1 mouse cellular context compared by ENCODE assay signal in the genomic region with DNA sequence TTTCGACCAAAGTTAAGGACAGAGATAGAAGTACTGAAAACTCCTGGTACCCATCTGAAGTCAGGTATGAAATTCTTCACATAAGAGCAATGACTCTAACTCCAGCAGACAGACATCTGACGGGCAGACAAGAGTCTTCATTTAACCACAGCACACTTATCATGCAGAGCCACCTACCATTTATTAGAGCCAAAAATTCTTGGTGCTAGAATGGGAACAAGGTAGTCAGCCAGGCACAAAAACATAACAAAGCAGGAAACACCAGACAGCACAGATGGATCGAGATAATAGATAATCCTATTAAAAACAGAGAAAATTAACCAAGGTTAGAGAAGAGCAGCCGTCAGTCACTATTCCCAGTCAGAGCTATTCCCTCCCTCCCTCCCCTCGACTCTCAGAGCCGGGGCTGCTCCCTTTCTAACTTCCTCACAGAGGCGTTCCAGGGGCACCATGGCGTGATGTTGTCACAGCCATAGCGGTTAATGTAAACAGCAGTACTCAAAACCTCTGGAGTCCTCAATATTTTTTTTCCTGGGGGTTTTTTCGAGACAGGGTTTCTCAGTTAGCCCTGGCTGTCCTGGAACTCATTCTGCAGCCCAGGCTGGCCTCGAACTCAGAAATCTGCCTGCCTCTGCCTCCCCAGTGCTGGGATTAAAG.
TF ChIP-seq lines count a peak whose summit lies in the region.

No protein-coding gene starts in this region.

TF ChIP-seq in MEL, 35 proteins besides CTCF, POLR2A, EP300 and RAD21 (continued from another document):
- no peak; the same call in 1 of the 2 replicates for TF ChIP-seq CHD1 (IDR thresholded peaks at IDR 0.05; ENCODE audit: low read depth, low read length)
- peak; percentile 96 for TF ChIP-seq ZMIZ1 (IDR thresholded peaks at IDR 0.05; ENCODE audit: low read depth, low read length)
- peak; percentile 71 for TF ChIP-seq TAL1 (IDR thresholded peaks at IDR 0.05; ENCODE audit: low read length)
- TF ChIP-seq SMC3 (IDR thresholded peaks at IDR 0.05; ENCODE audit: low read depth, low read length), result peak; percentile 42
- peak; percentile 34 for TF ChIP-seq MXI1 (IDR thresholded peaks at IDR 0.05; ENCODE audit: low read depth, low read length)
- TF ChIP-seq ZKSCAN1 (IDR thresholded peaks at IDR 0.05; ENCODE audit: low read depth, low read length), result no peak
- peak; percentile 63 for TF ChIP-seq CHD2 (IDR thresholded peaks at IDR 0.05; ENCODE audit: low read length)
- no peak for TF ChIP-seq TBP (IDR thresholded peaks at IDR 0.05; ENCODE audit: low read depth, low read length)
- peak; percentile 94 for TF ChIP-seq POLR2AphosphoS2 (IDR thresholded peaks at IDR 0.05; ENCODE audit: low read length)
- TF ChIP-seq KAT2A (conservative IDR thresholded peaks at IDR 0.05; ENCODE audit: low read depth, low read length), result no peak
- 0 out of 2 replicates have a peak, but pooled peaks have one; percentile 19 for TF ChIP-seq HCFC1 (IDR thresholded peaks at IDR 0.05; ENCODE audit: low read depth, low read length)
- no peak for TF ChIP-seq GABPA (IDR thresholded peaks at IDR 0.05; ENCODE audit: low read depth, low read length)
- TF ChIP-seq UBTF (IDR thresholded peaks at IDR 0.05; ENCODE audit: borderline replicate concordance, insufficient read depth, low read depth, low read length), result no peak
- TF ChIP-seq ELF1 (IDR thresholded peaks at IDR 0.05; ENCODE audit: low read depth, low read length), result no peak
- no peak for TF ChIP-seq MAX (IDR thresholded peaks at IDR 0.05; ENCODE audit: low read length)
- TF ChIP-seq JUND (IDR thresholded peaks at IDR 0.05; ENCODE audit: low read depth, low read length), result no peak
- peak; percentile 88 for TF ChIP-seq TCF12 (IDR thresholded peaks at IDR 0.05; ENCODE audit: low read depth, low read length)
- no peak for TF ChIP-seq ZC3H11A (IDR thresholded peaks at IDR 0.05; ENCODE audit: low read depth, low read length)
- no peak for TF ChIP-seq ZNF384 (IDR thresholded peaks at IDR 0.05; ENCODE audit: low read depth, low read length)
- TF ChIP-seq MYB (IDR thresholded peaks at IDR 0.05; ENCODE audit: low read depth, low read length), result no peak; the same call in 1 of the 2 replicates
- no peak for TF ChIP-seq USF1 (IDR thresholded peaks at IDR 0.05; ENCODE audit: low read depth, low read length)
- no peak for TF ChIP-seq USF2 (IDR thresholded peaks at IDR 0.05; ENCODE audit: borderline replicate concordance in 1 of 2, insufficient read depth in 1 of 2, low read depth in 1 of 2, low read length in 2 of 2)
- TF ChIP-seq MAFK (IDR thresholded peaks at IDR 0.05; ENCODE audit: borderline replicate concordance, low read depth, low read length), result no peak; the same call in 1 of the 2 replicates
TF ChIP-seq in MEL: peak in this region for 13.
